Mouse (Mus musculus): Measurements from ENCODE around the gene Zfp354c.

GRCm38 (mm10) chr11:50798836-50799235, 28.7 kb downstream of the Zfp354c start:
- TF ChIP-seq POLR2A (IDR thresholded peaks at IDR 0.05; ENCODE audit: extremely low read depth, insufficient read depth, low read length) (no peak), CTCF (IDR thresholded peaks at IDR 0.05; ENCODE audit: extremely low read depth, insufficient read depth, low read length) (no peak)

Data from cortical plate, adult 2 months (tissue).